11 mouse cellular contexts compared by ENCODE assay signal in genomic region chr7:16880615-16881014, GRCm38 (mm10). TPM values are rescaled to one million over a fixed set of nuclear protein-coding genes. Genes with fewer than 3 reads are reported as not detected.
A peak's percentile ranks its signal among the peaks of the same experiment; 100 is the strongest.
DNase-seq lines count a peak whose midpoint lies in the region; ATAC-seq and TF ChIP-seq lines count a peak whose summit lies in the region.
"Had no signal": no experiment of that assay in that cellular context is flagged by ENCODE, and none has a peak within 500 bp of the region (broad histone marks: within the 10 kb centered on the region; RNA-seq: fewer than 3 reads in every experiment).

No protein-coding gene starts in this region.

- H3K27ac ChIP-seq in heart, postnatal 0 days (ENCODE audit: low read depth) = peak overlapping the region; percentile 87
- H3K27ac ChIP-seq in intestine, embryonic 16.5 days (ENCODE audit: low read length) = peak overlapping the region; percentile 38; the same call in 1 of the 2 replicates
- H3K27ac ChIP-seq in thymus, adult 2 months (ENCODE audit: control insufficient read depth, insufficient read depth, low read length) = no peak overlapping the region

- no peak for TF ChIP-seq POLR2A in thymus, adult 2 months (IDR thresholded peaks at IDR 0.05; ENCODE audit: control insufficient read depth, extremely low read depth, insufficient read depth, low read length, poor library complexity)

- WGBS in heart, postnatal 0 days = 32% methylated on average over 5 of the region's 5 CpGs
- 28% methylated on average over 5 of the region's 5 CpGs for WGBS in intestine, embryonic 16.5 days
- 48% methylated on average over 5 of the region's 5 CpGs for WGBS in thymus, adult 2 months

- 0 out of 2 replicates have a peak, but pooled peaks cover 1% of the 10 kb centered on the region for H3K27me3 ChIP-seq in heart, postnatal 0 days (ENCODE audit: control insufficient read depth, insufficient read depth, low read length)
- no peaks in the 10 kb centered on the region for H3K27me3 ChIP-seq in E14TG2a.4 (ENCODE audit: insufficient read depth, low read length)
- H3K27me3 ChIP-seq in intestine, embryonic 16.5 days (replicated peaks; ENCODE audit: control insufficient read depth, insufficient read depth, low read length) = peaks cover 6% of the 10 kb centered on the region
- peaks cover 8% of the 10 kb centered on the region; the same call in 1 of the 2 replicates for H3K27me3 ChIP-seq in thymus, adult 2 months (ENCODE audit: control insufficient read depth, insufficient read depth, low read length)

- no peak for ATAC-seq in heart, postnatal 0 days (ENCODE audit: insufficient read depth, low read depth)
- no peak for ATAC-seq in intestine, embryonic 16.5 days

- H3K36me3 ChIP-seq in heart, postnatal 0 days (replicated peaks; ENCODE audit: control insufficient read depth, insufficient read depth, low read length) = peaks cover 14% of the 10 kb centered on the region
- H3K36me3 ChIP-seq in E14TG2a.4 (ENCODE audit: insufficient read depth, low read length) = peaks cover 6% of the 10 kb centered on the region; the same call in 1 of the 2 replicates
- peaks cover 23% of the 10 kb centered on the region for H3K36me3 ChIP-seq in intestine, embryonic 16.5 days (ENCODE audit: control insufficient read depth, insufficient read depth, low read length)
- no peaks in the 10 kb centered on the region for H3K36me3 ChIP-seq in thymus, adult 2 months (ENCODE audit: control insufficient read depth, insufficient read depth, low read length)

- no peak for TF ChIP-seq EP300 in heart, postnatal 0 days (IDR thresholded peaks at IDR 0.05; ENCODE audit: low read depth)

- no peak for DNase-seq in heart, postnatal 0 days (ENCODE audit: low spot score)
- DNase-seq in heart, postnatal 14 days = no peak
- peak; percentile 60 for DNase-seq in R1 (ENCODE audit: low read depth, low spot score)
- DNase-seq in thymus, adult 2 months = no peak
- no peak for DNase-seq in retina, postnatal 1 day
- DNase-seq in kidney, postnatal 14 days = no peak
- DNase-seq: cerebellum, postnatal 25 days had no signal

- intact Hi-C loops in heart, postnatal 14 days (cut with DNase I) = no loop called here

- H3K4me3 ChIP-seq in heart, postnatal 0 days (ENCODE audit: low read depth, low read length) = no peak overlapping the region
- H3K4me3 ChIP-seq in E14TG2a.4 (replicated peaks; ENCODE audit: low read length) = peak overlapping the region; percentile 58
- H3K4me3 ChIP-seq in intestine, embryonic 16.5 days (ENCODE audit: low read length) = no peak overlapping the region
- H3K4me3 ChIP-seq in thymus, adult 2 months (ENCODE audit: control insufficient read depth, insufficient read depth, low read length) = no peak overlapping the region

- TF ChIP-seq CTCF in heart, postnatal 0 days (IDR thresholded peaks at IDR 0.05; ENCODE audit: low read depth) = no peak
- TF ChIP-seq CTCF in E14TG2a.4 (conservative IDR thresholded peaks at IDR 0.05; ENCODE audit: low read length) = no peak
- no peak for TF ChIP-seq CTCF in thymus, adult 2 months (IDR thresholded peaks at IDR 0.05; ENCODE audit: borderline replicate concordance, control insufficient read depth, extremely low read depth, insufficient read depth, low read length, poor library complexity)

- no peak overlapping the region for H3K4me2 ChIP-seq in heart, postnatal 0 days (ENCODE audit: low read depth, low read length)
- H3K4me2 ChIP-seq in intestine, embryonic 16.5 days (ENCODE audit: low read depth, low read length) = no peak overlapping the region

- H3K4me1 ChIP-seq in heart, postnatal 0 days (ENCODE audit: control insufficient read depth, insufficient read depth) = peaks cover 31% of the 10 kb centered on the region
- H3K4me1 ChIP-seq in E14TG2a.4 (replicated peaks; ENCODE audit: low read depth, low read length) = peaks cover 83% of the 10 kb centered on the region
- peaks cover 22% of the 10 kb centered on the region for H3K4me1 ChIP-seq in intestine, embryonic 16.5 days (ENCODE audit: control insufficient read depth, insufficient read depth, low read length)
- H3K4me1 ChIP-seq in thymus, adult 2 months (replicated peaks; ENCODE audit: control insufficient read depth, insufficient read depth, low read length) = peaks cover 9% of the 10 kb centered on the region

- no peak overlapping the region for H3K9ac ChIP-seq in heart, postnatal 0 days (replicated peaks; ENCODE audit: low read depth, low read length)
- H3K9ac ChIP-seq in intestine, embryonic 16.5 days (ENCODE audit: low read depth, low read length) = peak overlapping the region; percentile 30

- H3K9me3 ChIP-seq in heart, postnatal 0 days (replicated peaks; ENCODE audit: control insufficient read depth, low read length) = peaks cover 2% of the 10 kb centered on the region
- no peaks in the 10 kb centered on the region for H3K9me3 ChIP-seq in E14TG2a.4 (ENCODE audit: low read length)
- H3K9me3 ChIP-seq in intestine, embryonic 16.5 days (ENCODE audit: control insufficient read depth, low read length) = peaks cover 7% of the 10 kb centered on the region

RNA-seq across cellular contexts. Expression of gene Dact3, which starts 5.5 kb away (rescaled TPM):
- total RNA-seq in heart, postnatal 0 days (2014; rRNA removed; ENCODE audit: low replicate concordance) = 63.9 and 69.6 TPM in 2 replicates
- 3.8 TPM in 2 replicates for polyA plus RNA-seq in heart, postnatal 0 days (2015; fragmentation: Nextera tagmentation; extraction: Ambion mirVana)
- total RNA-seq in heart, postnatal 14 days (2021) = 10 to 100 TPM; 18.6 to 19.0 TPM
- polyA plus RNA-seq in intestine, embryonic 16.5 days (2015; fragmentation: Nextera tagmentation; extraction: Ambion mirVana) = 1.6 and 1.7 TPM in 2 replicates
- polyA plus RNA-seq in thymus, adult 2 months (2012; rRNA removed) = 3.8 and 4.4 TPM in 2 replicates
- total RNA-seq: monocyte, adult 5-6 weeks had no signal

RNA-seq across cellular contexts. Expression of gene Gng8, which starts 11.0 kb away (rescaled TPM):
- total RNA-seq in heart, postnatal 0 days (2014; rRNA removed; ENCODE audit: low replicate concordance) = 0.27 and 4.0 TPM in 2 replicates
- polyA plus RNA-seq in heart, postnatal 0 days (2015; fragmentation: Nextera tagmentation; extraction: Ambion mirVana) = 1.7 and 2.5 TPM in 2 replicates
- total RNA-seq in heart, postnatal 14 days (2021) = under 1 TPM; 0.81 to 0.98 TPM
- polyA plus RNA-seq in intestine, embryonic 16.5 days (2015; fragmentation: Nextera tagmentation; extraction: Ambion mirVana) = 7.8 and 9.2 TPM in 2 replicates
- polyA plus RNA-seq in thymus, adult 2 months (2012; rRNA removed) = 0.62 and 1.7 TPM in 2 replicates
- total RNA-seq: liver, adult 2 months; monocyte, adult 5-6 weeks had no signal

RNA-seq across cellular contexts. Expression of gene Ptgir, which starts 25.7 kb away (rescaled TPM):
- 0.58 and 2.3 TPM in 2 replicates for total RNA-seq in heart, postnatal 0 days (2014; rRNA removed; ENCODE audit: low replicate concordance)
- polyA plus RNA-seq in heart, postnatal 0 days (2015; fragmentation: Nextera tagmentation; extraction: Ambion mirVana) = 1.1 and 1.2 TPM in 2 replicates
- total RNA-seq in heart, postnatal 14 days (2021) = 1 to 10 TPM; 1.4 to 1.6 TPM
- polyA plus RNA-seq in intestine, embryonic 16.5 days (2015; fragmentation: Nextera tagmentation; extraction: Ambion mirVana) = 2.5 and 3.2 TPM in 2 replicates
- 11.3 and 11.4 TPM in 2 replicates for polyA plus RNA-seq in thymus, adult 2 months (2012; rRNA removed)

RNA-seq across cellular contexts. Expression of gene Prkd2, which starts 37.9 kb away (rescaled TPM):
- total RNA-seq in heart, postnatal 0 days (2014; rRNA removed; ENCODE audit: low replicate concordance) = 10.6 and 13.4 TPM in 2 replicates
- 8.3 and 8.8 TPM in 2 replicates for polyA plus RNA-seq in heart, postnatal 0 days (2015; fragmentation: Nextera tagmentation; extraction: Ambion mirVana)
- 10 to 100 TPM; 35.3 to 35.9 TPM for total RNA-seq in heart, postnatal 14 days (2021)
- 10.3 and 11.5 TPM in 2 replicates for polyA plus RNA-seq in intestine, embryonic 16.5 days (2015; fragmentation: Nextera tagmentation; extraction: Ambion mirVana)
- polyA plus RNA-seq in thymus, adult 2 months (2012; rRNA removed) = 363 and 406 TPM in 2 replicates

RNA-seq across cellular contexts. Expression of gene Calm3, which starts 43.3 kb away (rescaled TPM):
- 342 and 417 TPM in 2 replicates for total RNA-seq in heart, postnatal 0 days (2014; rRNA removed; ENCODE audit: low replicate concordance)
- 101 and 107 TPM in 2 replicates for polyA plus RNA-seq in heart, postnatal 0 days (2015; fragmentation: Nextera tagmentation; extraction: Ambion mirVana)
- 100 to 1,000 TPM; 228 to 250 TPM for total RNA-seq in heart, postnatal 14 days (2021)
- polyA plus RNA-seq in intestine, embryonic 16.5 days (2015; fragmentation: Nextera tagmentation; extraction: Ambion mirVana) = 163 and 171 TPM in 2 replicates
- 398 and 475 TPM in 2 replicates for polyA plus RNA-seq in thymus, adult 2 months (2012; rRNA removed)
